Mouse (Mus musculus): ENCODE data around the gene Npas3.

GRCm38 (mm10) chr12:53295747-53296146 is 47.3 kb downstream of the Npas3 start:
- TF ChIP-seq CTCF (IDR thresholded peaks at IDR 0.05; ENCODE audit: low read depth), result no peak
- TF ChIP-seq EP300 (IDR thresholded peaks at IDR 0.05; ENCODE audit: low read depth), result no peak
